Mouse (Mus musculus): ENCODE data around the gene G3bp1.

Gene G3bp1

DNA sequence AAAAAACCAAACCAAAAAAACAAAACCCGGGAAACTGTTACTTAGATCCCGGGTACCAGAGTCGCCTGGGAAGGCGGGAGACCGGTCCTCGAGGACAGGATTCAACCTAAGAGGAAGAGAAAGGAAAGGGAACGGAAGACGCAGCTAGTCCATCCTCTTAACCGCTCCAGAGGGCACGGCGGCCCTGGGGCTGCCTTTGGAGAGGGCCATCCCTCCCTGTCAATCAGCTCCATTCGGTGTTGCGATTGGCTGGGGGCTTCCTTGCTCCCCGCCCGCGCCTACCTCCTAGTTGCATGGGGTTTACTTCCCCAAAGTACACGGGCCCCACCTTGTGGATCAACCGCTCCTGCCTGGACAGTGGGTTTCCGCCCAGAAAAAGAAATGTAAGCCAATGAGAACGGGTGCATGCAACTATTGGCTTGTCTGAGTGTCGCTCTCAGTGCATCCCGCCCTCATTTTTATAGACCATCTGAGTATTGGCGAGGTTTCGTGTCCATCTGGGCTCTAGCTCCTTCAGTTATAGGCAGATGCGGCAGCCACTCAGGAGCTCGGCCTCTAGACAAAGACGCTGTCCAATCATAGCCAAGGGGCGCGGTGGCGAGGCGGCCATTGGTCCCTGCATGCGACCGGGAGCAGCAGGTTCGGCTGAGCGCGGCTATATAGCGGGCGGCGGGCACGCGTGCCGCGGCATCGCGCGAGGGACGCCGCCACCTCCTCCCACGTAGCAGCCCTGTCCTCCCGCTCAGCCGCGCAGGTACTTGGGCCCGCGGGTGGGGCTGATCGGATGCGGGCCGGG, at the start of gene G3bp1:
TSS of gene G3bp1 (plus strand) at position 638 of the 796 bp plus-strand sequence.
- DNase-seq: peak; percentile 98

DNA sequence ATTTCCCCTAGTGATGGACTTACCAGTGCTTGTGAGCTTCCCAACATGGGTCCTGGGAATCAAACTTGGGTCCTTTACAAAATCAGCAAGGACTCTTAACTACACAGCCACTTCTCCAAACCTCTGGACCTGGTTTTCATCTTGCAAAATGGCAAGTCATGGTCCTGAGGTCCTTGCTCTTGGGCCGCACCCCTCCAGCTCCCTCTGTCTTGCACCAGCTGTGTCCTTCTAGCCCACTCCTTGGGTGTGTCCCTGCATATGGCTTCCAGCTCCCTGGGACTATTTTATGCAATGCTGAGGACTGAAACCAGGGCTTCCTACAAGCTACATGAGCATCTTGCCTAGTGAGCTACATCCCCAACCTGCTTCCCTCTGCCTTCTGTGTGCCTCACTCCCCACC, 46.5 kb upstream of the G3bp1 start, which contains the start of gene Sparc:
TSS of gene Sparc (minus strand) at position 206 of the 400 bp plus-strand sequence.
- DNase-seq: no peak

- DNase-seq: no peak
Observed at GRCm38 (mm10) chr11:55423756-55424155, 45.7 kb upstream of the G3bp1 start.

DNA sequence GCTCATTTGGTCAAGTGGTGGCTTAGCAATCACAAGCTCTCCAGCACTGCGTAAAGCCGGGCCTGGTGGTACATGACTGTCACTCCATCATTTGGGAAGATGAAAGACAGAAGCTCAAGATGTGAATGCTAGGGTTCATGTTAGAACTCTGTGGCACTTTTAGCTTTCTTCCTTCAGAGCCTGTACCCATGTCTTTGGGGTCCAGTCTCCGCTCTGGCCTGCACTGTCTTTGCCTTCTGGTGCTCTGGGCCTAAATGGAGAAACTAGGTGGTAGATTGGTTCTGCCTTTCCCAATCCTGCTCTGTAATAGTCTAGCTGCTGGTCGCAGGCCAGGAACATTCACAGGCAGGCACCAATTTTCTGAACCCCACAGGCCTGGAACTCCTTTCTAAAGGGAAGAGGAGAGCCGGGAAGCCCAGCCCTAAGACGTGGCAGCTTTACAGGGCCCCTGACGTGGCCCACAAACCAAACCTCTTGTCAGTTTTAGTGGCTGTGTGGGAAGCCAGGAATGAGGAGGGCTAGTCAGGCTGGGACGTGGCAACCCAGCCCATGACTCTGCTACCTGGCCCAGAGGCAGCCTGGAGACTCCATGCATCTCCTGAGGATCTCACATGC, 44.6 kb upstream of the G3bp1 start:
- DNase-seq: no peak

- DNase-seq: peak; percentile 48
Observed at GRCm38 (mm10) chr11:55428186-55429012, 41.1 kb upstream of the G3bp1 start.

DNA sequence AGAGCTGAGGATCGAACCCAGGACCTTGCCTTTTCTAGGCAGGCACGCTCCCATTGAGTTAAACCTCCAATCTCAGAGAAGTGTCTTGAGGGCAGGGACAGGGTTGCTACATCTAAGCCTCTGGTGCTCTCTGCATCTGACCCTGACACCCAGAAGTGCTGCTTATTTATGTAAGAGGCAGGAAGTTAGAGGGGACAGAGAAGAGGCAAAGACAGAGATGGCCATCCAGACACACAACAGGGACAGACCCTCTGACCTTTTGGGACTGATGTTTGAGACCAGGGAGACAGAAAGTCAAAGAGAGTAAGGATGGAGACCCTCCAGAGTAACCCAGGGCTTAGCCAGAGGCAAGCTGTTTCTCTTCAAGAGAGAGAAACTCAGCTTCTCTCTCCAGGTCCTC, 39.5 kb upstream of the G3bp1 start:
- DNase-seq: no peak

DNA sequence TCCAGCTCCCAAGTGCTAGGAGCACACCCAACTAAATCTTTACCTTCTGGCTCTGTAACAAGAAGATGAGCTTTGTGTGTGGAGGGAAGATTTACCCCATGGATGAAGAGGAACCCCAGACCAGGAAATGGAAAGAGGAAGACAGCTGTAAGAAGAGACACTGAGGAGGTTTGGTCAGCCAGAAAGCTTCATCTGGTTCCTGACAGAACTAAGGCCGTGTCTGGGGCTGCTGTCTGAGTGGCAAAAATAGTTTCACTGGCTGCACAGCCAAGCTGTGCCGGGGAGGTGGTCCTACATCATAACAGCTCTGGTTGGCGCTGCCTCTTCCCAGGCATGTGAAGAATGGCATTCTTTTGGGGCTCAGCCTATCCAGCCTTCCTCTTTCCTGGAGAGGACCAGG, 36.5 kb upstream of the G3bp1 start:
- no peak for DNase-seq

DNA sequence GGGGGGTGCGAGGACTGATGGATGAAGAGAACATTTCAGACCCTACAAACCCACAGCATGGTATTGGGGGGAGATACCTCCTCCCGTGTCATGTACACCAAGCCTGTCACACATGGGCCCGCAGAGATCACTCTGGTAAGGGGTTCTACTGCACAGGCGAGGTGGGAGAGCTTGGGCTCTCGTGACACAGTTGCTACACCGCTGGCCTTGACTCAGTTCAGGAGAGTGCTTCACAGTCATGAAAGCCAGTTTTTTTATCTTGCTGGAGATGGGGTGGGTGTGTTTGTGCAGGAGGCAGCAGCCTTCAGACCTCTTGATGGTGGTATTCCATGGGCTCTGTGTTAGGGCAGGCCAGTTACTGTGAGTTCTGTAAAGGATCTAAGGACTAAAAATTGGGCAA, 33.4 kb upstream of the G3bp1 start:
- DNase-seq: no peak

DNA sequence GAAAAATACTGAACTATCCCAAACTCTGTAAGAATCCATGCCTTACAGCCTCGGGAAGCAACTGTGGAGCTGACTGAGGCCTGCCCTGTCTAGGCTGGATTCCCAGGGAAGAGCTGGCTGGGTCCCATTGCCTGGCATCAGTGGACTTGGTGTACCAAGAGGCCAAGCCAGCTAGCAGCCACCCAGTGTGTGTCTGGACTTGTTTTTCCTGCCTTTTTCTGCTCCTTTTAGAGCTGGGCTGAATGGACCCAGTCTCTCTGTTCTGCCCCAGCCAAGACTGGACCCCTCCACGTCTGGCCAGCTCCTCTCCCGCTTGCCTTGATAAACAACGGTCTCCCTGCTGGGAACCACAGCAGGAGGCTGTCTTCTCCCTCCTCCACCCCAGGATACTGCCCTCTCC, 31.5 kb upstream of the G3bp1 start:
- peak; percentile 39 for DNase-seq

GRCm38 (mm10) chr11:55439718-55440117, 29.8 kb upstream of the G3bp1 start:
- no peak for DNase-seq

GRCm38 (mm10) chr11:55444772-55445171, 24.7 kb upstream of the G3bp1 start:
- DNase-seq: no peak

GRCm38 (mm10) chr11:55446579-55446978, 22.9 kb upstream of the G3bp1 start:
- DNase-seq: peak; percentile 75

DNA sequence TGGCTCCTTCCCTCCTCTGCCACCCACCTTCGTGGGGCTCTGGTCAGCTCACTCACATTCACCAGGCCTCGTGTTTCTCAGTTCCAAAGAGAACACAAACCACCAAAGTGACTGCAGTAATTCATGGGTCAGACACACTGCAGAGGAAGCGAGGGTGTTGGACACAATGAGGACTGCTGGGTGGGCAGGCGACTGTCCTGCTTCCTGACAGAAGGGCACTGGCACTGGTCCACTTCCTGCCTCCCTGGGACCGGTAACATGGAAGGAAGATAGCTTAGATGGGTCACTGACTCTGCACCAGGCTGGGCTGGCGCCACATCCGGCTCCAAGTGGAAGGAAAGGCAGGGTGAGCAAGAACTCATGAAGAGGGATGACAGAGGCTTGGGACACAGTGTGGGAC, 20.0 kb upstream of the G3bp1 start:
- no peak for DNase-seq

DNA sequence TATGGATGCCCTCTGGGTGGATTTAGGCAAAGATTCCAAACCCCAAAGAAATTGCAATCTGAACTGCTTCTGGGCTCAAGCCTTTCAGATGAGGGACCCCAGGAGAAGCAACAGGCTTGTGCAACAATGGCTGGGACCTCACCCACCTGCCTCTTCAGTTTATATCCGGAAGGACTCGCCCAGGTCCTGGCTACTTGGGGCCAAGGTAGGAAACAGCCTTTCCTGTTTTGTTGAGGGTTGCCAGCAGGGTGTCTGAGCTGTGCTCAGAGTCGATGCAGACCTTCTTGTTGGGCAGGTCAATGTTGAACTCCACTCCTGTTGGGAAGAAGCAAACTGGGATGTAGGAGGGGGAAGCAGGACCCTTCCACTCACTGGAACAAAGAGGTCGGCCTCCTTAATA, 19.2 kb upstream of the G3bp1 start:
- no peak for DNase-seq

DNA sequence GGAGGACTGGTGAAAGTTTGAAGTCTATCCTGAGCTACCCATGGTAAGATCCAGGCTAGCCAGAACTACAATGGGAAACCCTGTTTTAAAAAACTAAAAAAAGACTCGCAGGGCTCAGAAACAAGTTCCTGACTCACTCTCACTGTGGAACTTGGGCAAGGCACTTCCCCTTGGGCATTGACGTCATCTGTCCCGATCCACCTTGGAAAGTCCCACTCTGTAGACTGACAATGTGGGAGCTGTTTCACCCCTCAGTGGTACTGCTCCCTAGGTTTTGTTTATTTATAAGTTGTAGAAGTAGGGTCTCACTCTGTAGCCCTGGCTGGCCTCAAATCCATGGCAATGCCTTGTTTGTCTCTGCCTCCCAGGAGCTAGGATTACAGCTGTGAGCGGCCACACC, 15.8 kb upstream of the G3bp1 start:
- DNase-seq: no peak

DNA sequence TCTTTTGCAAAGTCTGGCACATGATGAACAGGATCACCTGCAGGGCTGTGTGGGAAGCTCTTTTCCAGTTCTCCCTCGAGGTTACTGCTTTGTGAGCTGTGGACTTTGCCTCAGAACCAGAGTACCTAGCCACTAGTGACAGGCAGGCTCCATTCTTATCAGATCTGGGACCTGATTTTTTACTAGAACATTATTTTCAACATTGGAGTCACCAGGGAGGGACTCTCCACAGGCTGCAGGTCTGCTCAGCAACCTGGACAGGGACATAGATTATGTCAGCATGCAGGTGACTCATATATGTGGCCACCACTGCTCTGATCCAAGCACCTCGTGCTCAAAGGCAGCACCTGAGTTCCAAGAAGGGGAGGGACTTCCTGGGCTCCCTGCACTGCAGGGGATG, 14.3 kb upstream of the G3bp1 start:
- DNase-seq: no peak

DNA sequence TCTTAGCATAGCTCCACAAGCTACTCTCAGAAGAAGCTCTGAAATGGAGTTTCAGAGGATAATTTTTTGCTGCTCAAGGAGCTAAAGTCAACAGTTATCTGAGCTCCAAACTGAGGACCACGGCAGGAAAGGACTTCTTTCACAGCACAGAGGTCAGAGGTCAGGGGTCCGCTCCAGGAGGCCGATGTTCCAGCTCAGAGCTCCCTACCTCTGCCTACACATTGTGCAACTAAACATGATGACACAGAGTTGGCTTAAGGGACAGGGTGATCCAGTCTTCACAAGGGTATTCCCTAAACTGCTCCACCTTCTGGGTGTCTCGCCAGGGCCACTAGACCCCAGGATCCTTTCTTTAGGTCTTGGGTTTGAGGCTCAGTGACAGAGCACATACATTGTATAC, 11.0 kb upstream of the G3bp1 start:
- no peak for DNase-seq

DNA sequence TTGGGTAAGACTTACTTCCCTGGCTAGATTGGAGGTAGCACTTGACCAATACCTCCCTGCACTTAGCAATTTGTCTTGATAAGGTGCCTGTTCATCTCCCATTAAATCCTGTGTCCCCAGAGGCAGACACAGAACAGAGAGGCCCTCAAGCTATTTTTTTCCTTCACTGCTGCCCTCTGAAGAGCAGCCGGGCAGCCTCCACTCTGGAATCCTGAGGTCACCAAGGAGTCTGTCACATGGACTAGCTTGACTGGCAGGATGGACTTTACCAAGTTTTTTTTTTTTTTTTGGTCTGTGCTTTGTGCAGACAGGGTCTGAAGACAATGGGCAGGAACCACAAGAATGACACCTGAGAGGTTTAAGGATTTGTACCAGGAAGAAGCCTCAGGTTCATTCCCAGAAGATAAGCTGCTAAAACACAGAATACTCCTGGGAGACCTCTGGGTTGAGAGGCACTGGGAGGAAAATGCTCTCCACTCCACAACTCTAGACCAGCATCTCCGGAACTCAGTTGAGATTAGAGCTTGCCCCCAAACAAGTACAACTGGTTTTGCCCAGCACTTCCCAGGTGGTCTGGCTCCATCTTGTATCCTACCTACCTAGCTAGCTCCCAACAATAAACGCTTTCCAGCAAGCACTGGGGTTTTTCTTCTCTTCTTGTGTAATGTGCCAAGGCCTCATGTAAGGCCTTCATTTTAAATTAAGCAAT, 9.5 kb upstream of the G3bp1 start:
- DNase-seq: no peak

DNA sequence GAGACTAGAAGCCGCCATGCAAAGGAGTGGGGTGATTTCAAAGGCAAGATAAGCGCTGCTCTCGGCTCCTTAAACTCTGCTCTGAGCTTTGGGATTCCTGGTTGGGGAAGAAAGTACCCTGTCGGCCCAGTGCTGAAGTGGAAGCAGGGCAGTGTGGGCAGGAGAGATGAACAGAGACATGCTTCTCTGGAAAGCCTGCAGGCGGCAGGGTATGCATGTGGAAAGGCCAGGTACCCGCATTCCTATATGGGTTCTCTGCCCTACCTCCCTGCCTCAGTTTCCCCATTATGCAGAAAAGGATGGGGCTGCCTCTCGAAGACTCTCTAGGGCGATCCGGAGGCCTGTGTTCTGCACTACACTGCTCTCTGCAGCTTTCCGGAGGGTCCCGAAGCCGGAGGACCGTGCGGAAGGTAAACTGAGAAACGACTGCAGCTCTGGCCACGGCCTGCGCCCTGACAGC, 8.9 kb upstream of the G3bp1 start:
- no peak for DNase-seq

DNA sequence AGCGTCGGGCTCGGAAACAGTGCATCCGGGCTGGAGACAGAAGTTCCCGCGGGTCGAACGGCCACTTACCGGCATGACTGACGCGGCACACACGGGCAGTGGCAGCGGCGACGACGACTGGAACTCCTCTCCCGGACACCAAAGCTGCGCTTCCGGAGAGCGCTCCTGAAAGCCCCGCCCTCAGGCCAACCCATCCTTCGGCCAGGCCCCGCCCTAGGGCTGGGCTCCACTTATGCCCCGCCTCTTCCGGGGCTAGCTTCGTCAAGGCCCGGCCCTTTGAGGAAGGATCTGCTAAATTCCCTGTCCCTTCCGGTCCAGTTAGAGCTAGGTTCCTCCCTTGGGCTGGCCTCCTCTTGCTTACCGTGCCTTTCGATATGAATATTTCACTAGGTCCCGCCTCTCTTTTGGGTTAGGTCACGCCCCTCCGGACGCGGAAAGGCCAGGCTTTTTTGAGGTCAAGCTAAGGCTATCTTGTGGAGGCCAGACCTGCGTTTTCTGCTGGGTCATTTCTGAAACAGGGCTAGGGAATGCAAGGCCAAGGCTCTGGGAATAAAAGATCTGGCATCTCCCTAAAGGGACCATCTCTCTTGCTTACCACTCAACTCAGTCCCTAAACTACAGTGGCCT, 8.4 kb upstream of the G3bp1 start, which contains the start of gene Atox1:
TSS of gene Atox1 (minus strand) at position 221 of the 627 bp plus-strand sequence.
- DNase-seq: peak; percentile 85

- DNase-seq: no peak
Observed at GRCm38 (mm10) chr11:55462149-55462548, 7.3 kb upstream of the G3bp1 start.

DNA sequence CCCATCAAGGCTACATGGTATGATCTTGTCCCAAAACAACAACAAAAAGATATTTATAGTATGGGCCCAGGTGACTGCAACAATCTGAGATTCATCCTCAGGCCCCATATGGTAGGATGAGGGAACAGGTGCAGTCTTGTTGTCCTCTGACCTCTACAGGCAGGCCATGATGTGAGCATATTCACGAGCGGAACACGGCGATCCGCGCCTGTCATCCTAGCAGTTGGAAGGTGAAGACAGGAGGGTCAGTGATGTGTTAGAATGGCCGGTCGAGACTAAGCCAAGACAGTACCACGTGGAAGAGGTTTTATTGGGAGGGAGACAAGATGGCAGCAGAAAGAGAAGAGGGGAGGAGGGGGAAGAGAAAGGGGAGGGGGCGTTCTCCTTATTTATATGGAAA, 4.8 kb upstream of the G3bp1 start:
- no peak for DNase-seq
